Mouse (Mus musculus): ENCODE data around the gene Nup93.

Nup93 gene

DNA sequence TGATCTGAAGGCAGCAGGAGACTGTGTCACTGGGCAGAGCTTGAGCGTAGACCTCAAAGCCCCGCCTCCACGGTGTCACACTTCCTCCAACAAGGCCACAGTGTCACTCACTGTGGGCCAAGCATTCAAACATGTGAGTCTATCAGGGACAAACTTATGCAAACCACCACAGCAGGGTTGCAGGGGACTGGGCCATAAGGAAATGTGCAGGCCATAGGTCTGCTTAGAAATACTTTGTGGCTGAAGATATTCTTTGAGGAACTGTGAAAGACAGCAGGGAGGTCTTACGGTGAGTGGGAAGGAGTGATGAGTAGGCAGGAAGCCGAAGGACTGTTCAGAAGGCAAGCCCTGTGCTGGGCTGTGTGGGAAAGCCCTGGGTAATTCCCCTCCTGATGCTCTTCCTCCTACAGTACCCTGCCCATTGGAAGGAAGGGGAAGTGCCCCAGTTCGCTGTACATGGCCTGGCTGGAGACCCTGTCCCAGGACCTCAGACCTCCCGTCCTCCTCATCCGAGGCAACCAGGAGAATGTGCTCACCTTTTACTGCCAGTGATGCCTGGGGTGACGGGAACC lies 151.1 kb downstream of the Nup93 start:
- peak; percentile 45 for DNase-seq
